Mouse (Mus musculus) liver, embryonic 16.5 days (tissue): ENCODE results near the gene Fmn2. TPM values are rescaled to one million over a fixed set of nuclear protein-coding genes. Genes with fewer than 3 reads are reported as not detected.

ENCODE experiments used
- ATAC-seq: fragments of 200-750 bp; cut with Nextera tagmentation; 2 replicates; pipeline ENCODE4 v1.8.0; 2017; ENCODE audit warnings: low read depth, mild to moderate bottlenecking, moderate number of reproducible peaks, moderate library complexity
- H3K27ac ChIP-seq: fragments of 300-500 bp; sonication (generic); 2 replicates; pipeline ENCODE4 v1.5.1; 2014; ENCODE audit warnings: mild to moderate bottlenecking, low read length
- H3K27me3 ChIP-seq: fragments of 300-500 bp; sonication (generic); 2 replicates; pipeline ENCODE4 v1.6.1; 2014; ENCODE audit warnings: low read depth, low read length, mixed read lengths; ENCODE audit not compliant: control insufficient read depth, insufficient read depth
- H3K36me3 ChIP-seq: fragments of 300-500 bp; sonication (generic); 2 replicates; pipeline ENCODE4 v1.6.1; 2014; ENCODE audit warnings: mild to moderate bottlenecking; ENCODE audit not compliant: control insufficient read depth, insufficient read depth
- H3K4me1 ChIP-seq: fragments of 300-500 bp; sonication (generic); 2 replicates; pipeline ENCODE4 v1.6.1; 2014; ENCODE audit warnings: low read depth, low read length, mixed read lengths; ENCODE audit not compliant: control insufficient read depth
- H3K4me2 ChIP-seq: fragments of 300-500 bp; sonication (generic); 2 replicates; pipeline ENCODE4 v1.6.1; 2014; ENCODE audit warnings: low read depth, low read length, mixed read lengths
- H3K4me3 ChIP-seq: fragments of 300-500 bp; sonication (generic); 2 replicates; pipeline ENCODE4 v1.5.1; 2014; ENCODE audit warnings: low read depth, mild to moderate bottlenecking, low read length
- H3K9ac ChIP-seq: fragments of 300-500 bp; sonication (generic); 2 replicates; pipeline ENCODE4 v1.6.1; 2014; ENCODE audit warnings: low read depth, low read length
- H3K9me3 ChIP-seq: fragments of 300-500 bp; sonication (generic); replicated peaks from 2 replicates; pipeline ENCODE4 v1.6.1; 2016; ENCODE audit warnings: low read length; ENCODE audit not compliant: control insufficient read depth
- WGBS: fragments of 180-500 bp; shearing (Covaris S2); extraction: QIAGEN DNeasy Blood & Tissue Kit; methylation state at CpG from one replicate; pipeline ENCODE4 v1.1.7; 2014; ENCODE audit not compliant: insufficient replicate concordance; 5-methylcytosine and 5-hydroxymethylcytosine counted together
- polyA plus RNA-seq: library from polyadenylated mRNA; unstranded; fragments of >200 nt; fragmentation: Nextera tagmentation; extraction: Ambion mirVana; gene quantifications from 2 replicates; pipeline ENCODE4 v1.2.1, GENCODE M21; 2015

Gene Fmn2
- polyA plus RNA-seq, 1 experiment from 2014 or later = 0.04 TPM

DNA sequence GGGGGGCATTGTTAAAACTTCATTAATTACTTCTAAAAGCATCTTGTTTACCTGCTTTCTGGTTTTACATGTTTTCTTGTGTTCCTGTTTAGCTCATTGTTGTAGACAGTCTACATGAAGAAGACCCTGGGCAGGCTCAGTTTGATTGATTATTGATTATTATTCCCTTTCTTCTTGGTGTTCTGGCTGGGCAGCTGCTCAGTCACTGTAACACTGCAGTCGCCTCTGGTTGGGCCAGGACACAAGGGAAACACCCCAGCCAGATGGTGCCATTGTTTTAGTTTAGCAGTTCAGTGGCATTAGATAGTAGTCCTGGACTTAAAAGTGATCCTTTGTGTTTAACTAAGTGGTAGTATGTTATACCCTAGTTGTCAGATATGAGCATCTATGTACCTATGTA is 167.5 kb downstream of the Fmn2 start:
- no peak for ATAC-seq
- H3K27ac ChIP-seq = no peak overlapping the region
- H3K27me3 ChIP-seq = no peaks in the 10 kb centered on the region
- H3K4me3 ChIP-seq = no peak overlapping the region
- no peak overlapping the region for H3K4me2 ChIP-seq
- H3K9me3 ChIP-seq = no peaks in the 10 kb centered on the region
- WGBS = 39% methylated on average over 1 of the region's 1 CpGs
- no peaks in the 10 kb centered on the region for H3K36me3 ChIP-seq
- H3K4me1 ChIP-seq = no peaks in the 10 kb centered on the region
- no peak overlapping the region for H3K9ac ChIP-seq

GRCm38 (mm10) chr1:174670846-174671245 is 169.2 kb downstream of the Fmn2 start:
- ATAC-seq = no peak
- Histone ChIP-seq H3K9ac (no peak overlapping the region), H3K4me3 (no peak overlapping the region), H3K27ac (no peak overlapping the region), H3K27me3 (no peaks in the 10 kb centered on the region), H3K36me3 (no peaks in the 10 kb centered on the region), H3K4me1 (no peaks in the 10 kb centered on the region), H3K4me2 (no peak overlapping the region), H3K9me3 (no peaks in the 10 kb centered on the region)
- WGBS = 73% methylated on average over 8 of the region's 8 CpGs

DNA sequence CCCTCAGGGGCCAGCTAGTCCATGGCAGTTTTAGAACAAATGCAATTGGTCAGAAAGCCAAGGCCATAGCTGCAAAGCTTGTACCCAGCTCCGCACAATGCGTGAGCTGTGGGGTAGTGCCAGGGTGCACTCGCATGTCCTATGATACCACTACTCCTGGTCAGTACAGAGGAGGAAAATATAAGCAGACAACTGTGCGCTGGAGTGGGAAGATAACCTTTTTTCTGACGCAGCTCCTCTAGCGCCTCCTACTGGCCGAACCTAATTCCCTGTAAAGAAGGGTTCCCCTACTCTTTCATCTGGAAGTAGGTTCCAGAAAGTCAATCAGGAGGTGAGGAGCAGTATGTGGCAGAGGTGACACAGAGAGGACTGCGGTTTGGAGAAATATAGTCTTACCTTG is 173.0 kb downstream of the Fmn2 start:
- Histone ChIP-seq H3K27ac (no peak overlapping the region), H3K9me3 (no peaks in the 10 kb centered on the region), H3K36me3 (no peaks in the 10 kb centered on the region), H3K4me2 (no peak overlapping the region), H3K27me3 (no peaks in the 10 kb centered on the region), H3K4me3 (no peak overlapping the region), H3K4me1 (no peaks in the 10 kb centered on the region), H3K9ac (no peak overlapping the region)
- WGBS = 38% methylated on average over 8 of the region's 8 CpGs
- 0 out of 2 replicates have a peak, but pooled peaks have one; percentile 19 for ATAC-seq

DNA sequence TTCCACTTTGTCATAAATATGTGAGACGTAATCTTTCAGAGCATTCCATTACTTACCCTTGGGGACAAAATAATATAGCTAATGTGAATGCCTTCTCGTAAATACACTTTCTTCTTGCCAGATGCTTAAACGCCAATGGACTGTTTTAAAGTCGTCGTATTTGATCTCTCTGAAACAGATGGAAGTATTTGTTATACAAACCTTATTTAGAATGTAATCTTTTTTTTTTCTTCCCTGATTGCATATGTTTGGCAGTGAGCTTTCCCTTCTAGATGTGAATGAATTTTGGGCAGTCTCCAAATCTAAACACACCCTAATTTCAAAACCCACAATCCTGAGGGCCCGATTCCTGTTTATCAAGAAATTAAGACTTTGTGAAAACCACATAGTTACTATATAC is 173.7 kb downstream of the Fmn2 start:
- no peak for ATAC-seq
- Histone ChIP-seq H3K27ac (no peak overlapping the region), H3K9ac (no peak overlapping the region), H3K4me1 (no peaks in the 10 kb centered on the region), H3K4me2 (no peak overlapping the region), H3K9me3 (no peaks in the 10 kb centered on the region), H3K36me3 (no peaks in the 10 kb centered on the region), H3K4me3 (no peak overlapping the region), H3K27me3 (no peaks in the 10 kb centered on the region)
- 69% methylated on average over 6 of the region's 6 CpGs for WGBS

GRCm38 (mm10) chr1:174676187-174676586 is 174.6 kb downstream of the Fmn2 start:
- no peak overlapping the region for H3K9ac ChIP-seq
- no peak overlapping the region for H3K4me2 ChIP-seq
- no peaks in the 10 kb centered on the region for H3K27me3 ChIP-seq
- ATAC-seq = no peak
- no peak overlapping the region for H3K27ac ChIP-seq
- no peaks in the 10 kb centered on the region for H3K9me3 ChIP-seq
- no peaks in the 10 kb centered on the region for H3K36me3 ChIP-seq
- 57% methylated on average over 3 of the region's 3 CpGs for WGBS
- no peaks in the 10 kb centered on the region for H3K4me1 ChIP-seq
- no peak overlapping the region for H3K4me3 ChIP-seq

DNA sequence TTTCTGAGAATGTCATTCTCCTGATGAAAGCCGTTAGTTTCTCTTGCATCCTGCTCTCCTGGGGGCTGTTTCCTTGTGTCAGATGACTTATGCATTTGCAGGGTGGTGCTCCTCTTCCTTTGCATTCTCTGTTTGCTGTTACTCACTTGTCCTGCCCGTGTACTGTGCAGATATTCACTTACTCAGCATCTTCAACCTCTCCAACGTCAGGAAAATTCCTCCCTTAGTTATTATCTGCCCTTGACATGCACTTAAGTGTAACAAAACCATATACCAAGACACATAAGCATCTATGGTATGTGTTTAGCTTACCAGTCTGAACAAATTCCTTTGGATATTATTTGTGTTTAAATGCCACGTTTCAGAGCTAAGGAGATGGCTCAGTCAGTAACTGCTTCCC is 175.6 kb downstream of the Fmn2 start:
- no peak for ATAC-seq
- no peaks in the 10 kb centered on the region for H3K9me3 ChIP-seq
- H3K4me3 ChIP-seq = no peak overlapping the region
- H3K4me2 ChIP-seq = no peak overlapping the region
- no peaks in the 10 kb centered on the region for H3K4me1 ChIP-seq
- no peaks in the 10 kb centered on the region for H3K36me3 ChIP-seq
- no peaks in the 10 kb centered on the region for H3K27me3 ChIP-seq
- H3K9ac ChIP-seq = no peak overlapping the region
- 42% methylated on average over 4 of the region's 4 CpGs for whole genome bisulfite sequencing
- no peak overlapping the region for H3K27ac ChIP-seq

GRCm38 (mm10) chr1:174689301-174689700 is 187.7 kb downstream of the Fmn2 start:
- Histone ChIP-seq H3K9ac (no peak overlapping the region), H3K27ac (no peak overlapping the region), H3K27me3 (no peaks in the 10 kb centered on the region), H3K4me1 (no peaks in the 10 kb centered on the region), H3K9me3 (no peaks in the 10 kb centered on the region), H3K36me3 (no peaks in the 10 kb centered on the region), H3K4me2 (no peak overlapping the region), H3K4me3 (no peak overlapping the region)
- ATAC-seq = no peak
- 48% methylated on average over 2 of the region's 2 CpGs for WGBS

- Histone ChIP-seq H3K36me3 (no peaks in the 10 kb centered on the region), H3K27me3 (no peaks in the 10 kb centered on the region), H3K9ac (no peak overlapping the region), H3K9me3 (no peaks in the 10 kb centered on the region), H3K4me3 (no peak overlapping the region), H3K27ac (no peak overlapping the region), H3K4me1 (no peaks in the 10 kb centered on the region), H3K4me2 (no peak overlapping the region)
- ATAC-seq = no peak
- WGBS = 64% methylated on average over 5 of the region's 5 CpGs
Measured at GRCm38 (mm10) chr1:174700871-174701270, 199.2 kb downstream of the Fmn2 start.

GRCm38 (mm10) chr1:174701835-174702234 is 200.2 kb downstream of the Fmn2 start:
- no peak overlapping the region for H3K27ac ChIP-seq
- ATAC-seq = no peak

DNA sequence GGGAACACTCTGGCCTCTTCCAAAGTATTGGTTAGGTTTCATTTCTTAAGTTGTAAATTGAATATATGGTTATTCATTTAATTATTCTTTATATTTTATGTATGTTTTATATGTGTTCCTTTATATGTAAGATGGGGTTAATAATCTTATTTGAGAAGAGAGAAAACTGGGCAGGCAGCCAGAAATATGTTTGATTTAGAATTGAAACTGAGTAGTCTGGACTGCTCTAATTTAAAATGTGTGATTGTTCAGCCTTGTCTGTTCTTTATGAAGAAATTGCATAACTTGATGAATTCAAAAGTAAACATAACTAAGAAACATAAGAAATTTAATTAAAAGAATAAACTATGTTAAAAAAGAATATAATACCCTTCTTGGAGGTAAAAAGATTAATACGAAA is 202.3 kb downstream of the Fmn2 start:
- no peak for ATAC-seq
- no peaks in the 10 kb centered on the region for H3K9me3 ChIP-seq

More at GRCm38 (mm10) chr1:174701835-174702234, 200.2 kb downstream of the Fmn2 start:
- Histone ChIP-seq H3K9me3 (no peaks in the 10 kb centered on the region), H3K4me1 (no peaks in the 10 kb centered on the region), H3K36me3 (no peaks in the 10 kb centered on the region), H3K4me3 (no peak overlapping the region), H3K4me2 (no peak overlapping the region), H3K27me3 (no peaks in the 10 kb centered on the region), H3K9ac (no peak overlapping the region)
- WGBS = 66% methylated on average over 5 of the region's 5 CpGs

More for the DNA sequence above, 202.3 kb downstream of the Fmn2 start:
- Histone ChIP-seq H3K36me3 (no peaks in the 10 kb centered on the region), H3K27me3 (no peaks in the 10 kb centered on the region), H3K27ac (no peak overlapping the region), H3K9ac (no peak overlapping the region), H3K4me2 (no peak overlapping the region), H3K4me3 (no peak overlapping the region), H3K4me1 (no peaks in the 10 kb centered on the region)
- 55% methylated on average over 1 of the region's 1 CpGs for WGBS
